Mouse (Mus musculus): ENCODE results near the gene Rassf6.
A peak's percentile ranks its signal among the peaks of the same experiment; 100 is the strongest.

The Rassf6 gene

GRCm38 (mm10) chr5:90640286-90641217 lies at the start of gene Rassf6:
Gene Rassf6, minus strand, starts transcription at chr5:90640657.
- peak; percentile 82 to 90 for DNase-seq

GRCm38 (mm10) chr5:90689426-90690128 lies 49.1 kb upstream of the Rassf6 start:
- DNase-seq = no peak

- DNase-seq = no peak
Observed at GRCm38 (mm10) chr5:90687913-90688312, 47.5 kb upstream of the Rassf6 start.

GRCm38 (mm10) chr5:90684994-90685393 lies 44.5 kb upstream of the Rassf6 start:
- no peak for DNase-seq

GRCm38 (mm10) chr5:90681842-90682241 lies 41.4 kb upstream of the Rassf6 start:
- DNase-seq = no peak

GRCm38 (mm10) chr5:90677560-90677959 lies 37.1 kb upstream of the Rassf6 start:
- DNase-seq = no peak

GRCm38 (mm10) chr5:90661852-90662251 lies 21.4 kb upstream of the Rassf6 start:
- DNase-seq = no peak

- DNase-seq = peak; percentile 25 to 49
Observed at GRCm38 (mm10) chr5:90661436-90661835, 21.0 kb upstream of the Rassf6 start.

GRCm38 (mm10) chr5:90660411-90660810 lies 20.0 kb upstream of the Rassf6 start:
- DNase-seq = no peak

- DNase-seq = no peak
Observed at GRCm38 (mm10) chr5:90656681-90657080, 16.2 kb upstream of the Rassf6 start.

GRCm38 (mm10) chr5:90655891-90656290 lies 15.4 kb upstream of the Rassf6 start:
- DNase-seq = no peak

GRCm38 (mm10) chr5:90654798-90655197 lies 14.3 kb upstream of the Rassf6 start:
- no peak for DNase-seq

GRCm38 (mm10) chr5:90652724-90653123 lies 12.3 kb upstream of the Rassf6 start:
- peak; percentile 41 to 59 for DNase-seq

GRCm38 (mm10) chr5:90650466-90651150 lies 10.2 kb upstream of the Rassf6 start:
- no peak for DNase-seq

- DNase-seq = peak; percentile 34 to 62
Observed at GRCm38 (mm10) chr5:90647473-90647872, 7.0 kb upstream of the Rassf6 start.

GRCm38 (mm10) chr5:90646398-90646797 lies 5.9 kb upstream of the Rassf6 start:
- no peak for DNase-seq

GRCm38 (mm10) chr5:90645579-90645978 lies 5.1 kb upstream of the Rassf6 start:
- DNase-seq = no peak

- DNase-seq = no peak
Observed at GRCm38 (mm10) chr5:90641218-90641610, 757 bp upstream of the Rassf6 start.

- DNase-seq = no peak
Observed at GRCm38 (mm10) chr5:90634885-90635284, 5.6 kb downstream of the Rassf6 start.

GRCm38 (mm10) chr5:90628530-90628929 lies 11.9 kb downstream of the Rassf6 start:
- DNase-seq = no peak

GRCm38 (mm10) chr5:90628011-90628410 lies 12.4 kb downstream of the Rassf6 start:
- no peak for DNase-seq

- DNase-seq = no peak
Observed at GRCm38 (mm10) chr5:90627423-90627822, 13.0 kb downstream of the Rassf6 start.

GRCm38 (mm10) chr5:90624708-90625425 lies 15.6 kb downstream of the Rassf6 start:
- peak; percentile 38 to 63 for DNase-seq
